Mouse (Mus musculus): Measurements from ENCODE around the gene Gm9747. TPM values are rescaled to one million over a fixed set of nuclear protein-coding genes. Genes with fewer than 3 reads are reported as not detected.

Gm9747 gene
- polyA plus RNA-seq, 1 experiment from 2014 or later: 12.5 TPM

DNA sequence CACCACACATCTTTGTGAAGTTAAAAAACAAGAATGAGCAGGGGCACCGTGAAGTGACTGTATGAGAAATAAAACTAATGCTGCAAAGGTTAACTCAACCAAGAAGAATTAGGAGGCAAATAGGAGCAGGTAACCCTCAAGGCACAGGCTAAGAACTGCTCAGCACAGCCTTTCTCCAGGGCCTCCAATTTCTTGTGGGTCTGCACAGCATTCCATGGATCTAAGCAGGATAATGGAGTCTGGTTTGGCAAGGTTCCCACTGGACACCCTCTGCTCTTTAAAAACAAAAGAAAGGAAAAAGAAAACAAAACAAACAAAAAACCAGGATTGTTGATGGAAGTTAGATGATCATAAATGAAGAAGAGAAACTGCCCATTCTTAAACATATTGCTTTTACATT is 11.4 kb upstream of the Gm9747 start:
- WGBS: 44% methylated on average over 1 of the region's 1 CpGs
- H3K9me3 ChIP-seq (ENCODE audit: control insufficient read depth, low read length): no peaks in the 10 kb centered on the region
- H3K27me3 ChIP-seq (ENCODE audit: control insufficient read depth, insufficient read depth, low read length): no peaks in the 10 kb centered on the region
- H3K4me2 ChIP-seq (replicated peaks; ENCODE audit: low read depth, low read length): no peak overlapping the region
- no peak overlapping the region for H3K27ac ChIP-seq (ENCODE audit: low read depth, low read length)
- no peaks in the 10 kb centered on the region for H3K36me3 ChIP-seq (ENCODE audit: control insufficient read depth, insufficient read depth, low read length)
- no peak for ATAC-seq (ENCODE audit: low FRiP score, low TSS enrichment)
- H3K9ac ChIP-seq (ENCODE audit: low read depth, low read length): no peak overlapping the region
- H3K4me3 ChIP-seq (ENCODE audit: low read length): no peak overlapping the region
- no peaks in the 10 kb centered on the region for H3K4me1 ChIP-seq (ENCODE audit: control insufficient read depth, insufficient read depth, low read length)

DNA sequence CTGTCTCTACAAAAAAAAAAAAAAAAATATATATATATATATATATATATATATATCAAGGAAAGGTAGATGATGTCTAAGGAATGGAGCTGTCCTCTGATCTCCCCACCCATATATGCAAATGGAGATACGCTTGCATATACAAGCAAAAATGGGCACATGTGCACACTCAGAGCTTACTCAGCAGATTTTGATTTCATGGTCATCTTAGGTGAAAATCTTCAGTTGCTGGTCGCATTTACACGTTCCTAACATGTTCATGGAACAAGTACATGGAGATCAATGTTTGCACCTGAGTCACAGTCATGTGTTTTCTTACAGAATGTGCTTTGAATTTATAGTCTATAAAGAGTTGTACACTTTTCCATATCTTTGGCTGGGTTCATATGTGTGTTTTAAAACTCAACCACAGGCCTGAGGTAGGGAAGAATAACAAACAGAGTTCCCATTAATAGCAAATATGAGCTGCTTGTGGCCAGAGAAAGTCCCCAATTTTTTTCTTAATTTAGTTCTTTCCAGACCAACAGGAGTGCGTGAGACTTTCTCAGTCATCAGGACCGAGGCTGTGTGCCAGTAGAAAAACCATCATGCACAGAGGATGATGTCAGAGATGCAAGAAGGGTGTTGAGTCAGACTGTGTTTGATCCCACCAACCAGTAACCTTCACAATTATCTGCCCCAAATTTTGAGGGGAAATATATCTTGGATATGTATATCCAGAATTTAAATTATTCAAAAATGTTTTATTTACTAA is 9.7 kb upstream of the Gm9747 start:
- H3K9me3 ChIP-seq (ENCODE audit: control insufficient read depth, low read length): no peaks in the 10 kb centered on the region
- WGBS: 95% methylated on average over 5 of the region's 5 CpGs
- no peak for ATAC-seq (ENCODE audit: low FRiP score, low TSS enrichment)
- no peak overlapping the region for H3K4me3 ChIP-seq (ENCODE audit: low read length)
- H3K27ac ChIP-seq (ENCODE audit: low read depth, low read length): no peak overlapping the region
- H3K36me3 ChIP-seq (ENCODE audit: control insufficient read depth, insufficient read depth, low read length): no peaks in the 10 kb centered on the region
- H3K4me1 ChIP-seq (ENCODE audit: control insufficient read depth, insufficient read depth, low read length): no peaks in the 10 kb centered on the region
- H3K9ac ChIP-seq (ENCODE audit: low read depth, low read length): no peak overlapping the region
- H3K4me2 ChIP-seq (replicated peaks; ENCODE audit: low read depth, low read length): no peak overlapping the region
- no peaks in the 10 kb centered on the region for H3K27me3 ChIP-seq (ENCODE audit: control insufficient read depth, insufficient read depth, low read length)

DNA sequence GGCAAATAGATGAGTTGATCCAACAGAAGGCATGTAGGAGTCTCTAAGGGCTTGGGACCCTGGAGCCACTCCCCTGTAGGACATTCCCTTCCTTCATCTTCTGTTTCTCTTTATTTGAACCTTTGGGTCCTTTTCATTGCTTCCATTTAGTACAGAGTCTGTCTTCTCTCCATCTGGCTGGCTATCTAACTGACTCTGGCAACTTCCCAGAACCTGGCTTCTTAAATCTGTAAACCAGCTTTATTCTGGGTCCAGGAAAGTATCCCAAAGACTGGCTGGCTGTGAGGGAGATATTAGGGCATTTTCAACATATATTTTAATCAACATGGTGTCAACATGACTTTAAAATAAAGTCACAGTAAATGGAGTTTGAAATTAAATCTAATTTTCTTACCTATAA is 4.1 kb upstream of the Gm9747 start:
- no peak overlapping the region for H3K27ac ChIP-seq (ENCODE audit: low read depth, low read length)
- no peaks in the 10 kb centered on the region for H3K9me3 ChIP-seq (ENCODE audit: control insufficient read depth, low read length)
- H3K27me3 ChIP-seq (ENCODE audit: control insufficient read depth, insufficient read depth, low read length): no peaks in the 10 kb centered on the region
- no peaks in the 10 kb centered on the region for H3K36me3 ChIP-seq (ENCODE audit: control insufficient read depth, insufficient read depth, low read length)
- no peak overlapping the region for H3K4me2 ChIP-seq (replicated peaks; ENCODE audit: low read depth, low read length)
- H3K4me1 ChIP-seq (ENCODE audit: control insufficient read depth, insufficient read depth, low read length): no peaks in the 10 kb centered on the region
- no peak for ATAC-seq (ENCODE audit: low FRiP score, low TSS enrichment)
- H3K9ac ChIP-seq (ENCODE audit: low read depth, low read length): no peak overlapping the region
- H3K4me3 ChIP-seq (ENCODE audit: low read length): no peak overlapping the region

DNA sequence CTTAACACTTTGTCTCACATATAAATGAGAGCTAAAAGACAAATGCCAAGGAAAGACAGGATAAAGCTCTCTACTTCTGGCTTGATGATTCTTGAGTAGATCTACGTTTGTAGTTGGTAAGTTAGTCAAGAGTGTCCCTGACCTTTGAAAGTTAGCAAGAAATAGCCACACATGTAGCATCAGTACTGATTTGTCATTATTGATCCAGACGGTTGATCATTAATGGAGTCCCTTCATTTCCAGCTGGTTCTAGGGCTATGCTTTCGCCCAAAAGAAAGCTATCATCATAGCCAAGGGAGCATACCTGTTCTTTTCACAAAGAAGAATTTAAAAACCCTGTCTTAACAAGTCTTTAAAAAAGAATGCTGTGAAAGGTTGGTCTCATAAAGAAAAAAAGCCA is 1.7 kb downstream of the Gm9747 start:
- Histone ChIP-seq H3K27ac (ENCODE audit: low read depth, low read length) (no peak overlapping the region), H3K27me3 (ENCODE audit: control insufficient read depth, insufficient read depth, low read length) (no peaks in the 10 kb centered on the region), H3K4me3 (ENCODE audit: low read length) (no peak overlapping the region), H3K9me3 (ENCODE audit: control insufficient read depth, low read length) (no peaks in the 10 kb centered on the region), H3K36me3 (ENCODE audit: control insufficient read depth, insufficient read depth, low read length) (no peaks in the 10 kb centered on the region; the same call in 1 of the 2 replicates), H3K9ac (ENCODE audit: low read depth, low read length) (no peak overlapping the region), H3K4me2 (replicated peaks; ENCODE audit: low read depth, low read length) (no peak overlapping the region), H3K4me1 (ENCODE audit: control insufficient read depth, insufficient read depth, low read length) (no peaks in the 10 kb centered on the region)
- WGBS: 89% methylated on average over 3 of the region's 3 CpGs
- no peak for ATAC-seq (ENCODE audit: low FRiP score, low TSS enrichment)

DNA sequence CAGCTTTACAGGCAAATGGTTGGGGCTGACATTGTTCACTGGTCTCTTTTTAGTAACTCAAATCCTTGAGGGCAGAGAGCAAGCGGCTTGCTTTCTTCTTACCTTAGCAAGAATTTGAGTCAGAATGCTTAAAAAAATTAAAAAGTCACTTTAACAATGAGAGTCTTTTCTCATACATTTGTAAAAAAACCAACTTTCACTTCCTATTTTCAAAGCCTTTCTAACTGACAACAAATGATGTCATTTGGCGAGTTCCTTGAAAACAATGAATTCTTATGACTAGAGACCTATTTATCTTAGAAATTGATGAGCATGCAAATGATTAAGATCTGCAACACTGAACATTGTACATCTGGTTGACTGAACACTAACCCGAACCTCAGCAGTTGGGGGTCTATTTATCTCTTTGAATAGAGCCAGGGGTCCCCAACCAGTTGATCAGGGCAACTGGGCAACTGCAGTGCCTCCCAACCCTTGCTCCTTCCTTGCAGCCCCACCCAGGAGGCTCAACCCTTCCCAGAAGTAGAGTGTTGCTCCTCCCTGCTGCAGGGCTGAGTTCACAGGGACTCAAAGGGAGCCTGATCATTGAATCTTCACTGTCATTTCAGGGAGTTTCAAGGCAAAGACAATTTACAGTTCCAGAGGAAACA is 2.7 kb downstream of the Gm9747 start:
- Histone ChIP-seq H3K9ac (ENCODE audit: low read depth, low read length) (no peak overlapping the region), H3K4me2 (replicated peaks; ENCODE audit: low read depth, low read length) (no peak overlapping the region), H3K27ac (ENCODE audit: low read depth, low read length) (no peak overlapping the region), H3K27me3 (ENCODE audit: control insufficient read depth, insufficient read depth, low read length) (no peaks in the 10 kb centered on the region), H3K9me3 (ENCODE audit: control insufficient read depth, low read length) (no peaks in the 10 kb centered on the region), H3K36me3 (ENCODE audit: control insufficient read depth, insufficient read depth, low read length) (no peaks in the 10 kb centered on the region; the same call in 1 of the 2 replicates), H3K4me3 (ENCODE audit: low read length) (no peak overlapping the region), H3K4me1 (ENCODE audit: control insufficient read depth, insufficient read depth, low read length) (no peaks in the 10 kb centered on the region)
- ATAC-seq (ENCODE audit: low FRiP score, low TSS enrichment): no peak
- WGBS: 71% methylated on average over 3 of the region's 3 CpGs

DNA sequence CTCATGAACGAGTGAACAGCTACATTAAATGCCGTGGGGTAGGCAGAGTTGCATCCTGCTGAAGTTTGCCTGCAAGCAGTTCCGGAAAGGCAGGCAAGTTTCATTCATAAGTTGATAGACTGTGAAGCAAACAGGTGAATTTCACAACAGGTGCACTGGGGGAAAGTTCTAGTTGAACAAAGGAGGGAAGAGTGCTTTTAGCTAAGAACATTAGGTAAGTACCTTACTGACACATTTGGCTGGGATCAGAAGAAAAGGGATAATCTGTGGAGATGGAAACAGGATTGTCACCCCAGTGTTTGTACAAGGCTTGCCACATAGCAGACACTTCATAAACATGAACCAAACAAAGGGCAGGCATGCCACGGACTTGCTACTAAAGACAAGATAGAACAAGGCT is 5.3 kb downstream of the Gm9747 start:
- Histone ChIP-seq H3K4me2 (replicated peaks; ENCODE audit: low read depth, low read length) (no peak overlapping the region), H3K4me3 (ENCODE audit: low read length) (no peak overlapping the region), H3K4me1 (ENCODE audit: control insufficient read depth, insufficient read depth, low read length) (no peaks in the 10 kb centered on the region), H3K27ac (ENCODE audit: low read depth, low read length) (no peak overlapping the region), H3K9ac (ENCODE audit: low read depth, low read length) (no peak overlapping the region), H3K36me3 (ENCODE audit: control insufficient read depth, insufficient read depth, low read length) (no peaks in the 10 kb centered on the region; the same call in 1 of the 2 replicates), H3K27me3 (ENCODE audit: control insufficient read depth, insufficient read depth, low read length) (no peaks in the 10 kb centered on the region), H3K9me3 (ENCODE audit: control insufficient read depth, low read length) (no peaks in the 10 kb centered on the region)
- no peak for ATAC-seq (ENCODE audit: low FRiP score, low TSS enrichment)
- WGBS: 74% methylated on average over 4 of the region's 4 CpGs

DNA sequence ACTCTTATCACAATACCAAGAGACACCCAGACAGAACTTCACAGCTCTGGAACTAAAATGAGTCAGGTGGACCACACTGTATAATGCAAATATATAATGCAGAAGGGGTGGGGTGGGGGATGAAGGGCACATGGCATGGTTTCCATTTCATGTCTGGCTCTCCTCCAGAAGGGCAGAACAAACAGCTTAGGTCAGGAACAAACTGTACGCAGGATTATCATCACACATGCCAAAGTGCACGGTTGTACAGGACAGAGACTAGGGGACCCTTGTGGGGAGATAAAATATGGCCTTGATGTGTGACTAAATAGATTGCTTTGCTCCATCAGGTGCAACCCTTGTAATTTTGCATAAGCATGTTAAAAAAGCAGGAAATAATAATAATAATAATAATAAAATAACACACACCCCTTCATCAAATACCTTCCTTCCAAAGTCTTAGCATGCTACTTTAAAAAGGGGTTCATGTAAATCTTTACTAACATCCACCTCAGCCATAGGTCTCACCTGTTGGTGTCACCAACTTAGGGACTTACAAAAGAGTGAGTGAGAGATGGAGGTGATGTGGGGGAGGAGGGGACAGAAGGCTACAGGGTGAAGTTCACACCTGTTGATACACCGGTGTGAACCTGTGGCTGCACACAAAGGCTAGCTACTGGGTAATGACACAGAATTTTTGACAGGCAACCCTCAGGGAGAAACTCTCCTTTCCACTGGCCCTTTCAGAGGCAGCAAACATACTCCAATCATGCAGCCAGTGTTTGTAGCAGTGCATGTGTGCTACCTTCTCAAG is 6.7 kb downstream of the Gm9747 start:
- Histone ChIP-seq H3K4me3 (ENCODE audit: low read length) (no peak overlapping the region), H3K9ac (ENCODE audit: low read depth, low read length) (no peak overlapping the region), H3K4me1 (ENCODE audit: control insufficient read depth, insufficient read depth, low read length) (no peaks in the 10 kb centered on the region), H3K4me2 (replicated peaks; ENCODE audit: low read depth, low read length) (no peak overlapping the region), H3K27ac (ENCODE audit: low read depth, low read length) (no peak overlapping the region), H3K27me3 (ENCODE audit: control insufficient read depth, insufficient read depth, low read length) (no peaks in the 10 kb centered on the region), H3K9me3 (ENCODE audit: control insufficient read depth, low read length) (no peaks in the 10 kb centered on the region), H3K36me3 (ENCODE audit: control insufficient read depth, insufficient read depth, low read length) (no peaks in the 10 kb centered on the region; the same call in 1 of the 2 replicates)
- 67% methylated on average over 3 of the region's 3 CpGs for WGBS
- no peak for ATAC-seq (ENCODE audit: low FRiP score, low TSS enrichment)

DNA sequence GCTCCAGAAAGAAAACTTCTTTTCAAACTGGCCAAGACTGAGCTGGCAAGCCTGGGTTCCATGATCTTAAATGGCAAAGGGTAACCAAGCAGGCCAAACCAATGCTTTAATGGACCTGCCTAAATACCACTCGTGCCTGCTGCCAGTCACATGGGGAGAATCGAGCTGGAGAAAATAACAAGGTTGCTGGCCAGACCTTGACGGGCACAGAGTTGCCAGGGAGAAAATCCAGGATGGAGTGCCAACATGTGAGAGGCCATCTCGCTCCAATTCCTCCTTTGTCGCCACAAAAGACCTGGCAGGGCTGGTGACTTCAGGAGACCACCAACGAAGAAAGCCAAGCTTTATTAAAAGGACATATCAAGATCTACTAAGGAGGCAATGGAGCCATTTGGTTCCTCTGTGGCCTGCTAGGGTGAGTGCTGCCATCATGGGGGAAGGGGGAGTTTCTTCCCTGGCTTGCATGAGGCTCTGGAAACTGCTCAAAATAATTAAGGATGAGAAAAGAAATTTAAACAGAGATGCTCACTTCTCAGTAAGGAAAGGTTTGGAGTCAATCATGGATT is 10.4 kb downstream of the Gm9747 start:
- H3K9ac ChIP-seq (ENCODE audit: low read depth, low read length): no peak overlapping the region
- no peak for ATAC-seq (ENCODE audit: low FRiP score, low TSS enrichment)
- H3K9me3 ChIP-seq (ENCODE audit: control insufficient read depth, low read length): no peaks in the 10 kb centered on the region
- no peaks in the 10 kb centered on the region for H3K36me3 ChIP-seq (ENCODE audit: control insufficient read depth, insufficient read depth, low read length)
- no peak overlapping the region for H3K27ac ChIP-seq (ENCODE audit: low read depth, low read length)
- H3K4me3 ChIP-seq (ENCODE audit: low read length): no peak overlapping the region
- no peaks in the 10 kb centered on the region for H3K27me3 ChIP-seq (ENCODE audit: control insufficient read depth, insufficient read depth, low read length)
- H3K4me1 ChIP-seq (ENCODE audit: control insufficient read depth, insufficient read depth, low read length): peaks cover 12% of the 10 kb centered on the region; the same call in 1 of the 2 replicates
- WGBS: 88% methylated on average over 6 of the region's 6 CpGs
- H3K4me2 ChIP-seq (replicated peaks; ENCODE audit: low read depth, low read length): no peak overlapping the region

Measured in kidney, embryonic 14.5 days (tissue).